Mouse (Mus musculus) myocyte (in vitro differentiated cells): ENCODE results near the gene Zfand6.

Experiments
- CEBPB ChIP-seq: IDR thresholded peaks from 2 replicates; pipeline ENCODE4 v1.6.1; 2011; ENCODE audit warnings: mild to moderate bottlenecking, moderate library complexity; ENCODE audit not compliant: poor library complexity, insufficient read depth, severe bottlenecking
- E2F4 ChIP-seq: IDR thresholded peaks from one replicate; pipeline ENCODE4 v1.6.1; 2011; ENCODE audit warnings: mild to moderate bottlenecking, control low read depth, moderate library complexity; ENCODE audit not compliant: insufficient read depth
- MAX ChIP-seq: IDR thresholded peaks from one replicate; pipeline ENCODE4 v1.6.1; 2011; ENCODE audit warnings: low read depth, mild to moderate bottlenecking, control low read depth
- MYOD1 ChIP-seq, 3 experiments: IDR thresholded peaks; one replicate each; pipeline ENCODE4 v1.6.1; 2011; ENCODE audit warnings: control low read depth in 2 of 3, low read depth in 2 of 3, mild to moderate bottlenecking in 2 of 3, moderate library complexity in 1 of 3; ENCODE audit not compliant: insufficient read length in 2 of 3, control insufficient read depth in 1 of 3
- MYOG ChIP-seq, 3 experiments: IDR thresholded peaks; one replicate each; pipeline ENCODE4 v1.6.1; 2011; ENCODE audit warnings: control low read depth in 2 of 3, low read depth in 2 of 3, mild to moderate bottlenecking in 2 of 3; ENCODE audit not compliant: insufficient read length in 2 of 3, control insufficient read depth in 1 of 3, insufficient read depth in 1 of 3
- POLR2A ChIP-seq: IDR thresholded peaks from one replicate; pipeline ENCODE4 v1.6.1; 2011; ENCODE audit warnings: low read depth, mild to moderate bottlenecking, control low read depth, moderate library complexity; ENCODE audit not compliant: insufficient read length
- POLR2AphosphoS2 ChIP-seq: IDR thresholded peaks from one replicate; pipeline ENCODE4 v1.6.1; 2011; ENCODE audit warnings: low read depth, control low read depth; ENCODE audit not compliant: insufficient read length
- REST ChIP-seq: IDR thresholded peaks from one replicate; pipeline ENCODE4 v1.6.1; 2011; ENCODE audit warnings: mild to moderate bottlenecking, control low read depth, moderate library complexity; ENCODE audit not compliant: insufficient read depth, insufficient read length
- SRF ChIP-seq: IDR thresholded peaks from one replicate; pipeline ENCODE4 v1.6.1; 2011; ENCODE audit warnings: low read depth; ENCODE audit not compliant: control insufficient read depth, insufficient read length
- TCF12 ChIP-seq: IDR thresholded peaks from one replicate; pipeline ENCODE4 v1.6.1; 2011; ENCODE audit warnings: mild to moderate bottlenecking, control low read depth; ENCODE audit not compliant: poor library complexity, insufficient read depth, severe bottlenecking
- TCF3 ChIP-seq: IDR thresholded peaks from one replicate; pipeline ENCODE4 v1.6.1; 2011; ENCODE audit warnings: low read depth, control low read depth; ENCODE audit not compliant: insufficient read length
- USF1 ChIP-seq: IDR thresholded peaks from one replicate; pipeline ENCODE4 v1.6.1; 2011; ENCODE audit warnings: low read depth, mild to moderate bottlenecking, control low read depth, moderate library complexity

DNA sequence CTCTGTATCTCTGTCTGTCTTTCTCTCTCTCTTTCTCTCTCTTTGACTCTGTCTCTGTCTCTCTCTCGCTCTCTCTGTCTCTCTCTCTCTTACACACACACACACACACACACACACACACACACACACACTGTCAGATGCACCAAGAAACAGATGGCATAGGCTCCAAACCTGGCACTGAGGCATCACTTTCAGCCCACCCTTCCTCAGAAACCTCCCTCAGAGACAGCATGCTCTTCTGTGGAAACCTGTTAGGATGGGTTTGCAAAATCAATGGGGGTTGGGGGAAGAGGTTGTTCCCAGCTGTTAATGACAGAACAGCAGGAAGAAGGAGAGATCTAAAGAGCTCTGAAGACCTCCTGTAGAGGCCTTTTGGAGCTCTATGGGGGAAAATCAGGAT lies 110.9 kb downstream of the Zfand6 start:
- TF ChIP-seq POLR2A (no peak), MAX (no peak), USF1 (no peak), E2F4 (no peak), POLR2AphosphoS2 (no peak), REST (no peak), TCF12 (no peak), MYOG (IDR thresholded peaks at IDR 0.05; ENCODE audit: control insufficient read depth in 1 of 3, insufficient read depth in 1 of 3, insufficient read length in 2 of 3, low read depth in 2 of 3) (no peak), CEBPB (no peak), SRF (no peak), TCF3 (no peak), MYOD1 (IDR thresholded peaks at IDR 0.05; ENCODE audit: control insufficient read depth in 1 of 3, insufficient read length in 2 of 3, low read depth in 2 of 3) (no peak)
